Mouse (Mus musculus) NIH3T3 (cell line): Measurements from ENCODE around the gene Rbm4.
"Not testable (repeated sequence)": the region's sequence is repeated elsewhere in the genome, so short reads cannot be mapped to it uniquely, and the experiment has no call there.

Source experiments
- DNase-seq: peaks from one replicate; pipeline ENCODE4 v3.0.0-alpha.2; 2012; ENCODE audit warnings: low read depth

The Rbm4 gene

DNA sequence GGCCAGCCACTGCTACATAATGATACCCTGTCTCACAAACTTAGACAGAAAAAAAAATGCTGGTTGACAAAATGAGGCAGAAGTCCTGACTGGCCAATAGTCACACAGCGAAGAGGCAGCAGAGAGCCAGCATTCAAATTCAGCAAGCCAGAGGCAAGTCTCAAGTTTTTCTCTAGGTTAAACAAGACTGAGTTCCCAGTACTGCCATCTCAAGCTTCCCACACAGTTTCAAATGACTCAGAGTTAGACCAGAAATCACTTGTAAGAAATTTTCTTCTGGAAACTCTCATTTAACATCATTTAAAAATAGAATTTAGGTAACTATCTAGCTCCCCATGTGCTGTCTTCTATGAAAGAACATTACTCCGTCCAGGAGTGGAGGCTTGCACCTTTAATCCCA lies 4.1 kb upstream of the Rbm4 start:
- no peak for DNase-seq

- DNase-seq: no peak
These were observed 2.2 kb upstream of the Rbm4 start for GRCm38 (mm10) chr19:4795929-4796328.

- DNase-seq: peak; percentile 67
These were observed 345 bp downstream of the Rbm4 start for GRCm38 (mm10) chr19:4793281-4793830.

- no peak for DNase-seq
These were observed 7.4 kb downstream of the Rbm4 start for GRCm38 (mm10) chr19:4786313-4786712.

GRCm38 (mm10) chr19:4785206-4785605 lies 8.5 kb downstream of the Rbm4 start:
- no peak for DNase-seq

- no peak for DNase-seq
These were observed 10.8 kb downstream of the Rbm4 start for GRCm38 (mm10) chr19:4782891-4783290.

DNA sequence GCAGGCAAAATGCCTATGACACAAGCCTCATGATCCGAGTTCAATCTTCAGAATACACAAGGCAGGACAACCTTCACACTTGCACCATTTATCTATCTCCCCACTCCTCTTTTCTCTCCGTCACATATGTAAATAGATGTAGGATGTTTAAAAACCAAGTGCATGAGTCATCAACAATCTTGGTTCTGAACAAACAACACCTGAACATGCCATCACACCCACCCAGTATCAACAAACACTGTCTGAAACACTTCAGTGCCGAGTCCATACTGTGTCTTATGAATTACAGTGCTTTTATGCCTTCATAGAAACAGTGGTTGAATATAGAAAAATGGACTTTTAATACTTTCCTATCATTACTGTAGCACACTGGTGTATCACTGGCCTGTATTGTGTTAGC lies 20.9 kb downstream of the Rbm4 start:
- DNase-seq: no peak

GRCm38 (mm10) chr19:4767507-4768148 lies 26.1 kb downstream of the Rbm4 start:
- no peak for DNase-seq

GRCm38 (mm10) chr19:4762876-4763275 lies 30.8 kb downstream of the Rbm4 start:
- DNase-seq: peak; percentile 56

DNA sequence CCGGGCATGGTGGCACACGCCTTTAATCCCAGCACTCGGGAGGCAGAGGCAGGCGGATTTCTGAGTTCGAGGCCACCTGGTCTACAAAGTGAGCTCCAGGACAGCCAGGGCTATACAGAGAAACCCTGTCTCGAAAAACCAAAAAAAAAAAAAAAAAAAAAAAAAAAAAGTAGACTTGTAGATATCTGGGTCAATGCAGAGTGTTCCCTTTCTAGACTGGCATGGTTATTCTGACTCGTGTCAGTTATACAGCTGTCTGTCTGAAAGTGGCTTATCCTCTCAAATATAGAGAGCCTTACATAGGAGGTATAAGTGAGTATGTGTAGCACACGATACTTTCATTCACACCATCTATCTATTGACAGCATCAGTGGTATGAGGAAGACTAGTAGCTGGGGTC lies 33.2 kb downstream of the Rbm4 start:
- not testable (repeated sequence) for DNase-seq

GRCm38 (mm10) chr19:4756921-4757320 lies 36.8 kb downstream of the Rbm4 start:
- DNase-seq: no peak

DNA sequence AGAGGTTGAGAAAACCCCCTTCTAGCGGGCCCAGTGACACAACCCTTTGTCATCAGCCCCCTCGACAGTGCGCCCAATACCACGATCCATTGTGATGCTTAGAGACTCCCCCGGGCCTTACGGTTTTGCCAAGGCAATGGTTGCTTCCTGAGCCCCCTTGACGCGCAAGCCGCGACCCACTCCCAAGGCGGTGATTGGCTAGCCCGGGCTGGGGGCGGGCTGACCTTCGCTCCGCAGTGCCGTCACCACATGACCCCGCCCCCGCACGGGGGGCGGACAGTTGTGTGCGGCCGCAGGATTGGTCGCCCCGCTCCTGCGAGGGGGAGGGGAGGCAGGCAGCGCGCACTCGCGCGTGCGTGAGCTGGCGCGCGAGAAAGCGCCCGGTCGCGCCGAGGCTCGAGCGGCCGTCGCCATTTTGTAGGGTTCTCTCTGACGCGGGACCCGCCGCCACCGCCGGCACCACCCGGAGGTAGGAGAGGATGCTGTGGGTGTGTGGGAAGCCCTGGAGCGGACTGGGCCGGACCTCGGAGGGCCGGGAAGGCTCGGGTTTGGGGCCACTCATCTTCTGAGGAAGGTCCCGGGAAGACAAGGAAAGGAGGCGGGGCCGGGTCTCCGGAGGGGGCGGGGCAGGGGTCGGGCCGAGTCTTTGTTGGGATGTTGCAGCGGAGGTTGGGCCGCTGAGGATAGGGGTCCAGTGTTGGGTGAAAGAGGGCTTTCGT lies 37.3 kb downstream of the Rbm4 start, which contains the start of gene Rbm4b:
Rbm4b (plus strand) TSS at position 305 of the 719 bp plus-strand sequence.
- peak; percentile 99 for DNase-seq

DNA sequence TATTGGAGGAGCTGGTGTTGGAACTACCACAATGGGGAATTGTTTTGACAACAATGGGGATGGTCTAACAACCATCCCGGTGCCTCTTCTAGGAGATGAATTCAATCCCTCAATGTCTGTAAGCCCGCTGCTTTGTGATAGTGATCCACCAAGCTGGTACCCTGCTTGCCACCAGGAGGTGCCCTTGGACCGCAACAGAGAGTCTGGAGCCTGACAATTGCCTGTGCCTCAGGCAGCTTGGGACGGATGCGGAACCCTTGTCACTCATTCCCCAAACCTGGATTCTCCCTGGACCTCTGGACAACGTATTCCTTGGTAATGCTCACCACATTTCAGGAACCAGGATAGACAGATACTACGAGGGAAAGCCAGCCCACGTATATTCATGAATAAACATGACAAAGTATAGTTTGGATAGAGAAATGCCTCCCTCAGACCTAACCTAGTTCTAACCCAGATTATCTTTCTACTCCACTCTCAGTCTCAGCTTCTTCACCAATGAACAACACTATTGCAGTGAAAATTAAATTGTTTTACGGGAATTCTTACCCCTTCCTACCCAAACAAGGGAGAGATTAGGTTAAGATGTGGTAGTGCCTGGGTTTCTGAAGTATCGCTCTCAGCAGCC lies 38.0 kb downstream of the Rbm4 start:
- DNase-seq: peak; percentile 95

DNA sequence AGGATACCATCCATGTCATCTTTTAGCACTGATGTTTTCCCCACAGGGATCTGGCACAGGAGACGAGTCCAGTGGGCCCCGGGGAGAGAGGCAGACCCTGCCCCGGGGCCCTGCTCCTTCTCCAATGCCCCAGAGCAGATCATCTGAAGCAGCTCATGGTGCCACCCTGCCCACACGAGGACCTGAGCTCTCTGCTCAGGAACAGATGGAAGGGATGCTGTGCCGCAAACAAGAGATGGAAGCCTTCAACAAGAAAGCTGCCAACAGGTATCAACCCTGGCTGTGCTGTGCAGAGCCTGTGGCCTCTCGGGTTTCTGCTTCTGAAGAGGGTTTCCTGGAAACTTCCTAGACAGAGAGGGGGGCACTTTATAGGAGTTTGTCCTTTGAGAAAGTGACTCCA lies 43.7 kb downstream of the Rbm4 start:
- no peak for DNase-seq

- no peak for DNase-seq
These were observed 45.2 kb downstream of the Rbm4 start for GRCm38 (mm10) chr19:4748493-4748892.

GRCm38 (mm10) chr19:4747631-4748312 lies 45.9 kb downstream of the Rbm4 start:
- no peak for DNase-seq

GRCm38 (mm10) chr19:4746611-4747010 lies 47.1 kb downstream of the Rbm4 start:
- DNase-seq: no peak

DNA sequence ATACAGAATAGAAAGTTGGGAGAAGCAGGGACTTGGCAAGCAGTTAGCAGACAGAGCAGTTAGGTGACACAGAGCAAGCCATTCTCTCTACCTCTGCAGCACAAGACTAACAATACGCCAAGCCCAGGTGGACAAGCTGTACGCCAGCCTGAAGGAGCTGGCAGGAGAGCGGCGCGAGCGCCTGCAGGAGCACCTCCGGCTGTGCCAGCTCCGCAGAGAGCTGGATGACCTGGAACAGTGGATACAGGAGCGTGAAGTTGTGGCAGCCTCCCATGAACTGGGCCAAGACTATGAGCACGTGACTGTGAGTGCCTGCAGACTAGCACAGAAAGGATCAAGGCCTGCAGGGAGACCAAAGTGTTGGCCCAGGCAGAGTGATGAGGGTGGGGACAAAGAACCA lies 48.0 kb downstream of the Rbm4 start:
- DNase-seq: no peak

GRCm38 (mm10) chr19:4745057-4745456 lies 48.6 kb downstream of the Rbm4 start:
- peak; percentile 77 for DNase-seq

GRCm38 (mm10) chr19:4744026-4744425 lies 49.7 kb downstream of the Rbm4 start:
- no peak for DNase-seq

DNA sequence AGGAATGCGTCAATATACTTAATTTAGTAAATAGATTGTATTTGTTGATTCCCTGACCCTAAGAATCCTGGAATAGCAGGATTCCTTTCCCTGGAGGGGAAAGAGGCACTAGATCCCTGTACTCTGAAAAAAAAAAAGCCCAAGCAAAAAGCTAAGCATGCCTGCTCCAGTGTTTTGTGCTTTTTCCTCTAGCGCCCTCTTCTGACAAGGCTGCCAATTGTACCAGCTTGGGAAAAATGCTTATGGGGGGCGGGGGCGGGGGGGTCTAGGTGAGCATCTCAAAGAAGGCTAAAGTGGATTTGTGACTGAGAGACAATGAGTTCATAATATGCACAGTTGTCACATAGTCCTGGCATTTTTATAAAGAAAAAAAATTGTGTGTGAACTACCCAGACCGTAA lies 50.2 kb downstream of the Rbm4 start:
- peak; percentile 83 for DNase-seq

DNA sequence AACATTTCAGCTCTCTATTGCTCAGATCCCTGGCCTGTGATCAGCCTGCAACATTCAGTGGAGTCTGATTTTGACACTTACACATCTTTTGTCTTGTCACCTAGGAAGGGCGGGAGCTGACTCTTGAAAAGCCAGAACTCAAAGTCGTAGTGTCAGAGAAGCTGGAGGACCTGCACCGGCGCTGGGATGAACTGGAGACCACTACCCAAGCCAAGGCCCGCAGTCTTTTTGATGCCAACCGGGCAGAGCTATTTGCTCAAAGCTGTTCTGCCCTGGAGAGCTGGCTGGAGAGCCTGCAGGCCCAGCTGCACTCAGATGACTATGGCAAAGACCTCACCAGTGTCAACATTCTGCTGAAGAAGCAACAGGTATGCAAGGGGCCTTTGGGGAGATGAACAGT lies 51.5 kb downstream of the Rbm4 start:
- DNase-seq: no peak
